Mouse (Mus musculus): ENCODE results near the gene Cdk7. TPM values are rescaled to one million over a fixed set of nuclear protein-coding genes. Genes with fewer than 3 reads are reported as not detected.

Gene Cdk7
- polyA plus RNA-seq, 1 experiment: 3.4 TPM

- TF ChIP-seq GATA1 (IDR thresholded peaks at IDR 0.05; ENCODE audit: low read length): no peak
Observed at GRCm38 (mm10) chr13:100675936-100676635, 54.7 kb downstream of the Cdk7 start.

DNA sequence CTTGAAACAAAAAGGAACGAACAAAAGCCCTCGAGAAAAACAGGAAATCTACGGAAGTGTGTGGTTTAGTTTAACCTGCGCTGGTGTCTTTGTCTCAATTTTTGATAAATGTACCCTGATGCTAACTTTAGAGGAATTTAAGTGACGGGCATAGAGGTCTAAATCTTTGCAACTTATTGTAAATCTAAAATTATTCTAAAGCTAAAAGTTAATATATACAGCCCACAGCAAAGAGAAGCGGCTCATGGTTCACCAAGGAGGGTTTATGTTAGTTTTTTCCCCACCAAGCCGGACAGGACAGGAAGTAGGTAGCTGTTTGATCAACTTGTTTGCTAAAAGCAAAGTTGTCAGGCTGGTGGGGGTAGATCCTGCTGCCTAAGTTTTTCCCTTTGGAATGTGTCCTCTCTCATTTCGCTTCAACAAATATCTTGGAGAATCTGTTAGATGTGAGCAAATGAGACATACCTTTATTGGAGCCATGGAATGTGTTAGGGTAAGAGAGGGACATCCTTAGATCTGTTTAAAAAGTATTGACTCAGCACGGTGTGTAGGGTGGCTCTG is 60.5 kb downstream of the Cdk7 start:
- TF ChIP-seq GATA1 (IDR thresholded peaks at IDR 0.05; ENCODE audit: low read length): no peak

GRCm38 (mm10) chr13:100669291-100670022 is 61.3 kb downstream of the Cdk7 start, which contains the start of gene Ccdc125:
Gene Ccdc125, plus strand, starts transcription at chr13:100669717.
- no peak for TF ChIP-seq GATA1 (IDR thresholded peaks at IDR 0.05; ENCODE audit: low read length)

GRCm38 (mm10) chr13:100659864-100660456 is 70.8 kb downstream of the Cdk7 start:
- TF ChIP-seq GATA1 (IDR thresholded peaks at IDR 0.05; ENCODE audit: low read length): no peak

DNA sequence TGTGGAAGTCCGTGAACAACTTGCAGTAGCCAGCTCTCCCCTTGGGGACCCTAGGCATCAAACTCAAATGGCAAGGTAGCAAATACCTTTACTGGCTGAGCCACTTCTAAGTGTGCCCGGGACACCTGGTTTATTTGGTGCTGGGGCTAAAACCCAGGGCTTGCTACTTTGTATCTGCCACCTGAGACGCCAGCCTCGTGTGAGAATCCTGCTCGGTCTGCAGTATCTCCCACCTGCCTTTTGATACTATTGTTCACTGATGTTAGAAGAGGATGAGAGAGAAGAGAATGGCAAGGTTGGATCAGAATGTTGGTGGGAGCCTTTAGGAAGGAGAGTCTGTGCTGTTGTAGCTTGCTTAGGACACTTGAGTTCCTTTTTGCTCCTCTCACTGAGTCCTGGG is 72.6 kb downstream of the Cdk7 start:
- no peak for TF ChIP-seq GATA1 (IDR thresholded peaks at IDR 0.05; ENCODE audit: low read length)

Other genes starting within 250 kb of the Cdk7 start
- gene Gtf2h2, start 238.4 kb downstream of the Cdk7 start, polyA plus RNA-seq (2012): 40.4 and 50.5 TPM in 2 replicates
- gene Ocln, start 178.2 kb downstream of the Cdk7 start, polyA plus RNA-seq (2012): 0.41 and 0.57 TPM in 2 replicates
- 0.31 and 0.33 TPM in 2 replicates for gene Marveld2, start 114.0 kb downstream of the Cdk7 start, polyA plus RNA-seq (2012)
- 44.5 and 50.5 TPM in 2 replicates for gene Ak6, start 80.0 kb downstream of the Cdk7 start, polyA plus RNA-seq (2012)
- gene Rad17, start 79.9 kb downstream of the Cdk7 start, polyA plus RNA-seq (2012): 10.8 and 15.3 TPM in 2 replicates
- gene Taf9, start 79.4 kb downstream of the Cdk7 start, polyA plus RNA-seq (2012): 22.7 and 43.3 TPM in 2 replicates
- gene Ccdc125, start 61.2 kb downstream of the Cdk7 start, polyA plus RNA-seq (2012): not detected in 2 replicates
- gene Mrps36, start 13.7 kb upstream of the Cdk7 start, polyA plus RNA-seq (2012): 153 and 198 TPM in 2 replicates
- gene Cenph, start 45.0 kb upstream of the Cdk7 start, polyA plus RNA-seq (2012): 30.5 and 38.1 TPM in 2 replicates
- 2.5 and 4.6 TPM in 2 replicates for gene Ccnb1, start 55.6 kb upstream of the Cdk7 start, polyA plus RNA-seq (2012)
- 7.3 and 11.4 TPM in 2 replicates for gene Slc30a5, start 102.5 kb upstream of the Cdk7 start, polyA plus RNA-seq (2012)